ENCODE assay signal across 12 mouse cellular contexts in the genomic region with DNA sequence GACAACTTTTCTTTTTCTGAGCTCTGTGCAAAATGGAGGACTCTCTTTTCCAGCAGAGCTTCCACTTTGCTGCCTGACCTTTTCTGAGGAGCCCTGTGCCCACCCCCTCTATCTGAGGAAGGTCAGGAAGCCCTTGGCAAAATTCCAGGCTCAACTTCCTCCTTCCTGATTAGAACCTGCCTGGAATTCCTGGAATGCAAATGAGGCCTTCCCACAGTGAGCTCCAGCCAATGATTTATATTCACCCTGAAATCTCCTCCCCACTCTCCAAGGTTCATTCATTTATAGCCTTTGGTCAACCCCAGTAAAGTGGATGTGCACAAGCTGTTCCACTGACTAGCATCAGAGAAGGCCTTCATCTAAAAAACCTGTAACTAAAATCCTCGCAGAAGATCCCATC.
DNase-seq lines count a peak whose midpoint lies in the region; ATAC-seq lines count a peak whose summit lies in the region.
"Had no signal": no experiment of that assay in that cellular context is flagged by ENCODE, and none has a peak within 500 bp of the region (broad histone marks: within the 10 kb centered on the region; RNA-seq: fewer than 3 reads in every experiment).

No protein-coding gene starts in this region.

- 0 out of 2 replicates have a peak, but pooled peaks cover 7% of the 10 kb centered on the region for H3K27me3 ChIP-seq in heart, embryonic 10.5 days (ENCODE audit: insufficient read depth, poor library complexity, severe bottlenecking)
- no peaks in the 10 kb centered on the region for H3K27me3 ChIP-seq in kidney, embryonic 14.5 days (ENCODE audit: control insufficient read depth, insufficient read depth, low read length)

- no peak for DNase-seq in heart, embryonic 10.5 days (ENCODE audit: low spot score)
- DNase-seq in heart, adult 18-20 months: no peak
- peak; percentile 67 for DNase-seq in 3T3-L1 (ENCODE audit: low read depth, low spot score)
- DNase-seq in embryo, embryonic 10.5 days (ENCODE audit: low spot score): peak; percentile 33
- DNase-seq in B cell, adult 2 months: no peak
- DNase-seq in frontal cortex, adult 2 months (ENCODE audit: extremely low spot score in 1 of 2, low spot score in 1 of 2): no peak
- no peak for DNase-seq in frontal cortex, postnatal 25 days (ENCODE audit: low spot score in 2 of 2)
- DNase-seq: cerebellum, postnatal 36 days; right cerebral cortex, adult 18-20 months had no signal

- H3K4me1 ChIP-seq in heart, embryonic 10.5 days: peaks cover 10% of the 10 kb centered on the region
- no peaks in the 10 kb centered on the region for H3K4me1 ChIP-seq in kidney, embryonic 14.5 days (ENCODE audit: control insufficient read depth, insufficient read depth, low read length)

- peak; percentile 91 for ATAC-seq in kidney, embryonic 14.5 days (ENCODE audit: low FRiP score, low TSS enrichment)
- ATAC-seq: CD4-positive, CD25-positive, alpha-beta regulatory T cell, adult 4 months; forebrain, embryonic 14.5 days had no signal

- WGBS in heart, embryonic 10.5 days: 91% methylated on average over 1 of the region's 1 CpGs
- WGBS in kidney, embryonic 14.5 days: 15% methylated on average over 1 of the region's 1 CpGs

- no peak overlapping the region for H3K9ac ChIP-seq in kidney, embryonic 14.5 days (ENCODE audit: low read depth, low read length)

- H3K4me2 ChIP-seq in kidney, embryonic 14.5 days (replicated peaks; ENCODE audit: low read depth, low read length): no peak overlapping the region

- H3K4me3 ChIP-seq in heart, embryonic 10.5 days: no peak overlapping the region
- H3K4me3 ChIP-seq in kidney, embryonic 14.5 days (ENCODE audit: low read length): no peak overlapping the region

- H3K36me3 ChIP-seq in heart, embryonic 10.5 days: no peaks in the 10 kb centered on the region
- H3K36me3 ChIP-seq in kidney, embryonic 14.5 days (ENCODE audit: control insufficient read depth, insufficient read depth, low read length): no peaks in the 10 kb centered on the region

- H3K9me3 ChIP-seq in heart, embryonic 10.5 days: no peaks in the 10 kb centered on the region
- H3K9me3 ChIP-seq in kidney, embryonic 14.5 days (ENCODE audit: control insufficient read depth, low read length): no peaks in the 10 kb centered on the region

- H3K27ac ChIP-seq in heart, embryonic 10.5 days: peak overlapping the region; percentile 42; the same call in 1 of the 2 replicates
- no peak overlapping the region; the same call in 1 of the 2 replicates for H3K27ac ChIP-seq in kidney, embryonic 14.5 days (ENCODE audit: low read depth, low read length)

Comparison
In these comparisons a context has a peak if more than half of its experiments do, and no peak if none do; other contexts are left out.
1. DNase-seq: peak in 3T3-L1 (single experiment) and embryo, embryonic 10.5 days (single experiment); none in heart, embryonic 10.5 days (single experiment), heart, adult 18-20 months (0 of 2), B cell, adult 2 months (0 of 2), frontal cortex, adult 2 months (0 of 2) and frontal cortex, postnatal 25 days (0 of 2).